Comparison of ENCODE assay signal across 34 mouse cellular contexts in genomic region chr11:6669041-6669440, GRCm38 (mm10). TPM values are rescaled to one million over a fixed set of nuclear protein-coding genes. Genes with fewer than 3 reads are reported as not detected.
A peak's percentile ranks its signal among the peaks of the same experiment; 100 is the strongest.
DNase-seq lines count a peak whose midpoint lies in the region; ATAC-seq and TF ChIP-seq lines count a peak whose summit lies in the region.
"Had no signal": no experiment of that assay in that cellular context is flagged by ENCODE, and none has a peak within 500 bp of the region (broad histone marks: within the 10 kb centered on the region; RNA-seq: fewer than 3 reads in every experiment).

No protein-coding gene starts in this region.

- DNase-seq in embryonic facial prominence, embryonic 10.5 days (ENCODE audit: low spot score): no peak
- DNase-seq in kidney, adult 2 months: peak; percentile 30
- peak; percentile 49 for DNase-seq in retina, embryonic 14.5 days (ENCODE audit: low spot score)
- no peak for DNase-seq in retina, postnatal 1 day
- DNase-seq in embryo, embryonic 11 days: peak; percentile 28
- no peak for DNase-seq in ovary, postnatal 10 days (ENCODE audit: low spot score)
- DNase-seq: adrenal gland, adult 8-10 months; adrenal gland, postnatal 25 days; cerebellum, adult 11-12 months; cerebellum, adult 8-10 months; cerebellum, postnatal 10 days; cerebellum, postnatal 36 days; gastrocnemius, postnatal 25 days; heart, adult 18-20 months; heart, postnatal 10 days; heart, postnatal 4 days had no signal

- H3K9me3 ChIP-seq in embryonic facial prominence, embryonic 15.5 days (replicated peaks): no peaks in the 10 kb centered on the region
- peaks cover 3% of the 10 kb centered on the region; the same call in 1 of the 2 replicates for H3K9me3 ChIP-seq in embryonic facial prominence, embryonic 10.5 days
- H3K9me3 ChIP-seq in kidney, embryonic 15.5 days (replicated peaks): no peaks in the 10 kb centered on the region
- H3K9me3 ChIP-seq: embryonic facial prominence, embryonic 12.5 days; forebrain, embryonic 12.5 days; forebrain, embryonic 15.5 days had no signal

- H3K36me3 ChIP-seq in embryonic facial prominence, embryonic 15.5 days: no peaks in the 10 kb centered on the region
- H3K36me3 ChIP-seq in embryonic facial prominence, embryonic 10.5 days (replicated peaks): no peaks in the 10 kb centered on the region
- no peaks in the 10 kb centered on the region for H3K36me3 ChIP-seq in kidney, adult 2 months (ENCODE audit: control insufficient read depth, insufficient read depth, low read length)
- no peaks in the 10 kb centered on the region for H3K36me3 ChIP-seq in kidney, embryonic 15.5 days
- H3K36me3 ChIP-seq: embryonic facial prominence, embryonic 12.5 days; forebrain, embryonic 12.5 days; forebrain, embryonic 15.5 days had no signal

- no peaks in the 10 kb centered on the region for H3K27me3 ChIP-seq in embryonic facial prominence, embryonic 15.5 days
- H3K27me3 ChIP-seq in embryonic facial prominence, embryonic 10.5 days (replicated peaks; ENCODE audit: low read depth, poor library complexity, severe bottlenecking): 0 out of 2 replicates have a peak, but pooled peaks cover 3% of the 10 kb centered on the region
- no peaks in the 10 kb centered on the region for H3K27me3 ChIP-seq in kidney, adult 2 months (replicated peaks; ENCODE audit: control insufficient read depth, insufficient read depth, low read length)
- H3K27me3 ChIP-seq in kidney, embryonic 15.5 days: no peaks in the 10 kb centered on the region
- H3K27me3 ChIP-seq: embryonic facial prominence, embryonic 12.5 days; forebrain, embryonic 15.5 days had no signal

- no peak for TF ChIP-seq CTCF in kidney, adult 2 months (conservative IDR thresholded peaks at IDR 0.05; ENCODE audit: insufficient read depth, insufficient read length, low read depth, low read length)

- no peak overlapping the region for H3K9ac ChIP-seq in embryonic facial prominence, embryonic 15.5 days
- no peak overlapping the region for H3K9ac ChIP-seq in kidney, embryonic 15.5 days
- H3K9ac ChIP-seq: embryonic facial prominence, embryonic 12.5 days; forebrain, embryonic 12.5 days; forebrain, embryonic 15.5 days; hindbrain, embryonic 14.5 days had no signal

- TF ChIP-seq POLR2A in kidney, adult 2 months (IDR thresholded peaks at IDR 0.05; ENCODE audit: low read depth, low read length): no peak

- no peak overlapping the region for H3K4me2 ChIP-seq in embryonic facial prominence, embryonic 15.5 days (replicated peaks)
- no peak overlapping the region for H3K4me2 ChIP-seq in kidney, embryonic 15.5 days
- H3K4me2 ChIP-seq: embryonic facial prominence, embryonic 12.5 days; forebrain, embryonic 12.5 days; forebrain, embryonic 15.5 days; heart, embryonic 11.5 days; hindbrain, embryonic 14.5 days had no signal

- H3K4me1 ChIP-seq in embryonic facial prominence, embryonic 15.5 days: no peaks in the 10 kb centered on the region
- H3K4me1 ChIP-seq in embryonic facial prominence, embryonic 10.5 days: peaks cover 14% of the 10 kb centered on the region
- peaks cover 15% of the 10 kb centered on the region for H3K4me1 ChIP-seq in kidney, adult 2 months (ENCODE audit: control insufficient read depth, insufficient read depth, low read length)
- no peaks in the 10 kb centered on the region for H3K4me1 ChIP-seq in kidney, embryonic 15.5 days
- H3K4me1 ChIP-seq: forebrain, embryonic 12.5 days; forebrain, embryonic 15.5 days had no signal

- 0 out of 2 replicates have a peak overlapping the region, but pooled peaks have one; percentile 13 for H3K27ac ChIP-seq in embryonic facial prominence, embryonic 15.5 days (replicated peaks)
- H3K27ac ChIP-seq in embryonic facial prominence, embryonic 10.5 days (replicated peaks): no peak overlapping the region
- H3K27ac ChIP-seq in kidney, adult 2 months (ENCODE audit: insufficient read depth, low read depth, low read length): no peak overlapping the region
- no peak overlapping the region for H3K27ac ChIP-seq in kidney, embryonic 15.5 days
- H3K27ac ChIP-seq: embryonic facial prominence, embryonic 12.5 days; forebrain, embryonic 12.5 days; forebrain, embryonic 15.5 days; hindbrain, embryonic 14.5 days; hindbrain, postnatal 0 days had no signal

- no peak overlapping the region for H3K4me3 ChIP-seq in embryonic facial prominence, embryonic 15.5 days (replicated peaks)
- H3K4me3 ChIP-seq in embryonic facial prominence, embryonic 10.5 days: no peak overlapping the region
- no peak overlapping the region for H3K4me3 ChIP-seq in kidney, adult 2 months (ENCODE audit: insufficient read depth, low read depth, low read length)
- no peak overlapping the region for H3K4me3 ChIP-seq in kidney, embryonic 15.5 days (replicated peaks)
- H3K4me3 ChIP-seq: embryonic facial prominence, embryonic 12.5 days; erythroblast, embryonic 14.5 days; forebrain, embryonic 12.5 days; forebrain, embryonic 15.5 days had no signal

- WGBS in embryonic facial prominence, embryonic 15.5 days: 29% methylated on average over 9 of the region's 9 CpGs
- WGBS in embryonic facial prominence, embryonic 10.5 days: 35% methylated on average over 9 of the region's 9 CpGs
- WGBS in kidney, adult 2 months: 42% methylated on average over 9 of the region's 9 CpGs
- 53% methylated on average over 9 of the region's 9 CpGs for WGBS in kidney, embryonic 15.5 days

- ATAC-seq in embryonic facial prominence, embryonic 15.5 days (ENCODE audit: insufficient number of reproducible peaks, low FRiP score, low TSS enrichment, low read depth): no peak
- no peak for ATAC-seq in kidney, embryonic 15.5 days (replicated peaks; ENCODE audit: low FRiP score)
- ATAC-seq: activated CD4-positive, CD25-positive, alpha-beta regulatory T cell, adult 4 months; CD4-positive, CD25-positive, alpha-beta regulatory T cell, adult 4 months; forebrain, embryonic 15.5 days; hindbrain, postnatal 0 days; inflammation-experienced regulatory T-cells, adult 6 months; intestine, embryonic 16.5 days had no signal

RNA-seq across cellular contexts. Expression of gene Ramp3, which starts 10.7 kb away (rescaled TPM):
- 14.1 and 18.2 TPM in 2 replicates for polyA plus RNA-seq in embryonic facial prominence, embryonic 15.5 days (2015; fragmentation: Nextera tagmentation; extraction: Ambion mirVana)
- 5.0 and 5.1 TPM in 2 replicates for polyA plus RNA-seq in embryonic facial prominence, embryonic 10.5 days (2016; fragmentation: Nextera tagmentation; extraction: Ambion mirVana)
- polyA plus RNA-seq in kidney, adult 2 months (2012; rRNA removed): 40.1 and 41.0 TPM in 2 replicates
- polyA plus RNA-seq in kidney, embryonic 15.5 days (2015; fragmentation: Nextera tagmentation; extraction: Ambion mirVana): 10.8 and 11.7 TPM in 2 replicates
- polyA plus RNA-seq: erythroblast, embryonic 14.5 days had no signal

RNA-seq across cellular contexts. Expression of gene Wap, which starts 30.6 kb away (rescaled TPM):
- polyA plus RNA-seq in embryonic facial prominence, embryonic 15.5 days (2015; fragmentation: Nextera tagmentation; extraction: Ambion mirVana): not detected in 2 replicates
- polyA plus RNA-seq in embryonic facial prominence, embryonic 10.5 days (2016; fragmentation: Nextera tagmentation; extraction: Ambion mirVana): not detected in 2 replicates
- polyA plus RNA-seq in kidney, adult 2 months (2012; rRNA removed): not detected in 2 replicates
- polyA plus RNA-seq in kidney, embryonic 15.5 days (2015; fragmentation: Nextera tagmentation; extraction: Ambion mirVana): not detected in 2 replicates
- polyA plus RNA-seq: activated CD4-positive, CD25-positive, alpha-beta regulatory T cell, adult 4 months; brain, embryonic 14.5 days; C2C12; CD4-positive, CD25-positive, alpha-beta regulatory T cell, adult 4 months; cortical plate, adult 2 months; embryonic facial prominence, embryonic 12.5 days; erythroblast, embryonic 14.5 days; forebrain, embryonic 12.5 days; forebrain, embryonic 15.5 days; heart, embryonic 11.5 days; heart, embryonic 14.5 days; hindbrain, embryonic 11.5 days; hindbrain, embryonic 14.5 days; hindbrain, postnatal 0 days; inflammation-experienced regulatory T-cells, adult 6 months; intestine, embryonic 16.5 days had no signal

RNA-seq across cellular contexts. Expression of gene Tbrg4, which starts 43.2 kb away (rescaled TPM):
- polyA plus RNA-seq in embryonic facial prominence, embryonic 15.5 days (2015; fragmentation: Nextera tagmentation; extraction: Ambion mirVana): 36.0 and 40.4 TPM in 2 replicates
- 66.9 and 74.2 TPM in 2 replicates for polyA plus RNA-seq in embryonic facial prominence, embryonic 10.5 days (2016; fragmentation: Nextera tagmentation; extraction: Ambion mirVana)
- polyA plus RNA-seq in kidney, adult 2 months (2012; rRNA removed): 73.9 and 85.3 TPM in 2 replicates
- 43.0 and 46.4 TPM in 2 replicates for polyA plus RNA-seq in kidney, embryonic 15.5 days (2015; fragmentation: Nextera tagmentation; extraction: Ambion mirVana)

Comparison
In these comparisons a context has a peak if more than half of its experiments do, and no peak if none do; other contexts are left out.
1. DNase-seq: peak in kidney, adult 2 months (single experiment), retina, embryonic 14.5 days (single experiment) and embryo, embryonic 11 days (single experiment); none in embryonic facial prominence, embryonic 10.5 days (single experiment), retina, postnatal 1 day (single experiment) and ovary, postnatal 10 days (single experiment).